Mouse (Mus musculus): ENCODE data around the gene Retsat.
A peak's percentile ranks its signal among the peaks of the same experiment; 100 is the strongest.

Gene Retsat

GRCm38 (mm10) chr6:72593011-72593803, 5.1 kb upstream of the Retsat start:
- DNase-seq: no peak

- DNase-seq: no peak
Observed at GRCm38 (mm10) chr6:72593914-72594313, 4.4 kb upstream of the Retsat start.

- no peak for DNase-seq
Observed at GRCm38 (mm10) chr6:72597083-72597874, 996 bp upstream of the Retsat start.

- no peak for DNase-seq
Observed at GRCm38 (mm10) chr6:72598791-72599557, 699 bp downstream of the Retsat start.

GRCm38 (mm10) chr6:72600216-72600615, 1.9 kb downstream of the Retsat start:
- DNase-seq: no peak

GRCm38 (mm10) chr6:72600771-72601170, 2.5 kb downstream of the Retsat start:
- no peak for DNase-seq

- peak; percentile 76 for DNase-seq
Observed at GRCm38 (mm10) chr6:72601732-72602131, 3.5 kb downstream of the Retsat start.

- DNase-seq: no peak
Observed at GRCm38 (mm10) chr6:72604066-72604465, 5.8 kb downstream of the Retsat start.

GRCm38 (mm10) chr6:72607060-72607459, 8.8 kb downstream of the Retsat start:
- DNase-seq: no peak

GRCm38 (mm10) chr6:72607676-72608075, 9.4 kb downstream of the Retsat start:
- DNase-seq: no peak

GRCm38 (mm10) chr6:72608662-72609184, 10.4 kb downstream of the Retsat start:
- DNase-seq: no peak

- no peak for DNase-seq
Observed at GRCm38 (mm10) chr6:72610261-72610660, 12.0 kb downstream of the Retsat start.

GRCm38 (mm10) chr6:72615151-72615550, 16.9 kb downstream of the Retsat start:
- no peak for DNase-seq

GRCm38 (mm10) chr6:72615561-72616375, 17.5 kb downstream of the Retsat start:
- no peak for DNase-seq

GRCm38 (mm10) chr6:72616643-72617288, 18.5 kb downstream of the Retsat start, which contains the start of gene Tgoln1:
TSS of gene Tgoln1 (minus strand) at chr6:72617000.
- peak; percentile 95 for DNase-seq

GRCm38 (mm10) chr6:72619734-72620532, 21.7 kb downstream of the Retsat start:
- DNase-seq: no peak

GRCm38 (mm10) chr6:72620920-72621319, 22.6 kb downstream of the Retsat start:
- DNase-seq: no peak

GRCm38 (mm10) chr6:72622917-72623316, 24.6 kb downstream of the Retsat start:
- DNase-seq: no peak

- DNase-seq: no peak
Observed at GRCm38 (mm10) chr6:72623661-72624402, 25.6 kb downstream of the Retsat start.

GRCm38 (mm10) chr6:72626391-72626790, 28.1 kb downstream of the Retsat start:
- no peak for DNase-seq
